19 mouse cellular contexts compared by ENCODE assay signal in the genomic region with DNA sequence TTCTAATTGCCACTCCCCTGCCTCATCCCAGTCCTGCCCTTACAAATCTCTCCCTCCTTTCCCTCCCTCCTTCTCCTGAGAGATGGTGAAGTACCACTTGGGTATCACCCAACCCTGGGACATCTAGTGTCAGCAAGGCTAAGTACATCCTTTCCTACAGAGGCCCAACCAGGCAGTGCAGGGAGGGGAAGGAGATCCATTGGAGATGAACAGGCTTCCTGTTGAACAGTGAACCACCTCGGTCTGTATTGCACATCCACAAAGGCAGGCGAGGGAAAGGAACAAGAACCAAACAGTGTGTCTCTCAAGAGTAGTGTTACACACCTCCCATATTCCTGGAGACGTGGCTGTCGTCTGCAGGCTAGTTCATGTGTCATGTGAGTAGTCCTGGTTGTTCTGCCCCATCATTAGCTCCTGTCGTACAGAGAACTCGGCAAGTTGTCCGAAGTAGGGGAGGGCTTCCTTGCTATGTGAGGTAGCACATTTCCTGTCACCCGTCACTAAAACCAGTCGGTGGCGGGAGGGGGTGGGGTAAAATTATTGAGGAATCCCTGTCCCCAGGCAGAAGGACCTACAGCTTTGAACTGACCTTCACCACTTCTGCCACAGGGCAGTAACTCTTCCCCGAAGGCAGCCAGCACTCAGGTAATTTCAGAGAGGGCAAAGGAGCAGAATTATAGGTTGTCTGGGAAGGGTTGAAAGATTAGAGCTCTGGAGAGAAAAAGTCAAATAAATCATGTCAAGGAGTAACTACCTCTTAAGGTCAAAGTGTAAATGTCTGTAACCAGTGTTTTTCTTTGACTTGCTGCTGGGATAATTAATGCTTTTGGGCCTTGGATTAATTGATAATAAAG.
DNase-seq lines count a peak whose midpoint lies in the region; ATAC-seq and TF ChIP-seq lines count a peak whose summit lies in the region.
"Had no signal": no experiment of that assay in that cellular context is flagged by ENCODE, and none has a peak within 500 bp of the region (broad histone marks: within the 10 kb centered on the region; RNA-seq: fewer than 3 reads in every experiment).

No protein-coding gene starts in this region.

- DNase-seq in gastrocnemius, adult 2 months: peak; percentile 16
- DNase-seq in gastrocnemius, postnatal 36 days: no peak
- peak; percentile 35 for DNase-seq in limb, embryonic 11.5 days (ENCODE audit: low spot score)
- DNase-seq in liver, embryonic 11.5 days (ENCODE audit: low spot score): no peak
- no peak for DNase-seq in lung, postnatal 10 days
- DNase-seq: cerebellum, adult 9-11 months; kidney, adult 11 months; layer of hippocampus, postnatal 36 days; midbrain, embryonic 14.5 days; right cerebral cortex, postnatal 25 days; thymus, postnatal 14 days had no signal

- no peak overlapping the region for H3K4me2 ChIP-seq in neural tube, embryonic 12.5 days (replicated peaks)
- H3K4me2 ChIP-seq in neural tube, embryonic 15.5 days: no peak overlapping the region
- no peak overlapping the region for H3K4me2 ChIP-seq in limb, embryonic 11.5 days (ENCODE audit: low read depth, severe bottlenecking)
- H3K4me2 ChIP-seq in liver, embryonic 11.5 days: no peak overlapping the region
- H3K4me2 ChIP-seq: embryonic facial prominence, embryonic 12.5 days; liver, embryonic 12.5 days; lung, embryonic 15.5 days had no signal

- H3K4me1 ChIP-seq in neural tube, embryonic 12.5 days: no peaks in the 10 kb centered on the region
- H3K4me1 ChIP-seq in neural tube, embryonic 15.5 days: no peaks in the 10 kb centered on the region
- H3K4me1 ChIP-seq in limb, embryonic 11.5 days (ENCODE audit: control insufficient read depth, insufficient read depth, low read length): no peaks in the 10 kb centered on the region; the same call in 1 of the 2 replicates
- H3K4me1 ChIP-seq in liver, embryonic 11.5 days (replicated peaks; ENCODE audit: control insufficient read depth, insufficient read depth, low read length): no peaks in the 10 kb centered on the region
- H3K4me1 ChIP-seq: embryonic facial prominence, embryonic 12.5 days; liver, embryonic 12.5 days; lung, embryonic 15.5 days had no signal

- H3K27ac ChIP-seq in gastrocnemius, adult 2 months: peak overlapping the region; percentile 17; the same call in 1 of the 2 replicates
- H3K27ac ChIP-seq in neural tube, embryonic 12.5 days: no peak overlapping the region
- H3K27ac ChIP-seq in neural tube, embryonic 15.5 days (replicated peaks): no peak overlapping the region
- no peak overlapping the region for H3K27ac ChIP-seq in limb, embryonic 11.5 days (replicated peaks; ENCODE audit: low read depth, low read length)
- no peak overlapping the region for H3K27ac ChIP-seq in liver, embryonic 11.5 days (ENCODE audit: low read depth, low read length)
- H3K27ac ChIP-seq: embryonic facial prominence, embryonic 12.5 days; hindbrain, embryonic 10.5 days; liver, embryonic 12.5 days; lung, embryonic 15.5 days had no signal

- peak; percentile 21; the same call in 1 of the 2 replicates for ATAC-seq in neural tube, embryonic 12.5 days (ENCODE audit: low FRiP score, low read depth)
- no peak for ATAC-seq in neural tube, embryonic 15.5 days (ENCODE audit: low FRiP score)
- ATAC-seq in limb, embryonic 11.5 days (ENCODE audit: insufficient number of reproducible peaks, low FRiP score, low TSS enrichment, low read depth): no peak
- ATAC-seq in liver, embryonic 11.5 days (replicated peaks; ENCODE audit: low FRiP score): no peak
- ATAC-seq: forebrain, embryonic 16.5 days; liver, embryonic 12.5 days had no signal

- H3K27me3 ChIP-seq in neural tube, embryonic 12.5 days (replicated peaks): no peaks in the 10 kb centered on the region
- H3K27me3 ChIP-seq in neural tube, embryonic 15.5 days (replicated peaks): no peaks in the 10 kb centered on the region
- no peaks in the 10 kb centered on the region for H3K27me3 ChIP-seq in limb, embryonic 11.5 days (ENCODE audit: control insufficient read depth, insufficient read depth, low read length)
- no peaks in the 10 kb centered on the region for H3K27me3 ChIP-seq in liver, embryonic 11.5 days (replicated peaks; ENCODE audit: control insufficient read depth, insufficient read depth, low read length)
- H3K27me3 ChIP-seq: embryonic facial prominence, embryonic 12.5 days; liver, embryonic 12.5 days; lung, embryonic 15.5 days had no signal

- no peak overlapping the region for H3K9ac ChIP-seq in neural tube, embryonic 12.5 days
- no peak overlapping the region for H3K9ac ChIP-seq in neural tube, embryonic 15.5 days (replicated peaks)
- no peak overlapping the region for H3K9ac ChIP-seq in limb, embryonic 11.5 days (ENCODE audit: low read length)
- no peak overlapping the region for H3K9ac ChIP-seq in liver, embryonic 11.5 days (ENCODE audit: low read depth, low read length)
- H3K9ac ChIP-seq: embryonic facial prominence, embryonic 12.5 days; liver, embryonic 12.5 days; lung, embryonic 15.5 days had no signal

- no peak for TF ChIP-seq CTCF in gastrocnemius, adult 2 months (IDR thresholded peaks at IDR 0.05)

- no peaks in the 10 kb centered on the region for H3K36me3 ChIP-seq in neural tube, embryonic 12.5 days
- H3K36me3 ChIP-seq in neural tube, embryonic 15.5 days: no peaks in the 10 kb centered on the region
- H3K36me3 ChIP-seq in limb, embryonic 11.5 days (ENCODE audit: control insufficient read depth, insufficient read depth, low read length): no peaks in the 10 kb centered on the region
- H3K36me3 ChIP-seq in liver, embryonic 11.5 days (ENCODE audit: control insufficient read depth, insufficient read depth, low read length): no peaks in the 10 kb centered on the region
- H3K36me3 ChIP-seq: embryonic facial prominence, embryonic 12.5 days; hindbrain, embryonic 10.5 days; liver, embryonic 12.5 days; lung, embryonic 15.5 days had no signal

- no peak overlapping the region for H3K4me3 ChIP-seq in gastrocnemius, adult 2 months
- no peak overlapping the region for H3K4me3 ChIP-seq in neural tube, embryonic 12.5 days
- no peak overlapping the region for H3K4me3 ChIP-seq in neural tube, embryonic 15.5 days (replicated peaks)
- H3K4me3 ChIP-seq in limb, embryonic 11.5 days (ENCODE audit: low read depth, low read length): no peak overlapping the region
- no peak overlapping the region for H3K4me3 ChIP-seq in liver, embryonic 11.5 days (ENCODE audit: low read depth, low read length)
- H3K4me3 ChIP-seq: embryonic facial prominence, embryonic 12.5 days; hindbrain, embryonic 10.5 days; liver, embryonic 12.5 days; lung, embryonic 15.5 days; myocyte had no signal

- intact Hi-C loops in gastrocnemius, adult 2 months (cut with DNase I): no loop called here
- intact Hi-C loops in gastrocnemius, postnatal 36 days (cut with DNase I): no loop called here

- 68% methylated on average over 11 of the region's 11 CpGs for WGBS in neural tube, embryonic 12.5 days
- WGBS in neural tube, embryonic 15.5 days: 68% methylated on average over 11 of the region's 11 CpGs
- 20% methylated on average over 11 of the region's 11 CpGs for WGBS in limb, embryonic 11.5 days
- WGBS in liver, embryonic 11.5 days: 45% methylated on average over 11 of the region's 11 CpGs

- H3K9me3 ChIP-seq in neural tube, embryonic 12.5 days: no peaks in the 10 kb centered on the region
- H3K9me3 ChIP-seq in neural tube, embryonic 15.5 days (replicated peaks): no peaks in the 10 kb centered on the region
- H3K9me3 ChIP-seq in limb, embryonic 11.5 days (ENCODE audit: control insufficient read depth, low read length): no peaks in the 10 kb centered on the region
- no peaks in the 10 kb centered on the region for H3K9me3 ChIP-seq in liver, embryonic 11.5 days (ENCODE audit: control insufficient read depth, low read length)
- H3K9me3 ChIP-seq: embryonic facial prominence, embryonic 12.5 days; hindbrain, embryonic 10.5 days; liver, embryonic 12.5 days; lung, embryonic 15.5 days had no signal

Comparison
In these comparisons a context has a peak if more than half of its experiments do, and no peak if none do; other contexts are left out.
1. DNase-seq: peak in gastrocnemius, adult 2 months (single experiment) and limb, embryonic 11.5 days (single experiment); none in gastrocnemius, postnatal 36 days (0 of 2), liver, embryonic 11.5 days (single experiment) and lung, postnatal 10 days (single experiment).